Mouse (Mus musculus) left cerebral cortex, postnatal 25 days (tissue): Measurements from ENCODE around the gene Fmo6. TPM values are rescaled to one million over a fixed set of nuclear protein-coding genes. Genes with fewer than 3 reads are reported as not detected.

ENCODE experiments used
- DNase-seq, 2 experiments: peaks; one replicate each; pipeline ENCODE4 v3.0.0; 2022; ENCODE audit warnings: low spot score in 2 of 2, mixed read lengths in 1 of 2
- intact Hi-C: fragments of 180-260 bp; cut with DNase I; formaldehyde crosslinking; loops from one replicate; pipeline ENCODE4 v1.15.1; 2025
- total RNA-seq, 2 experiments: library from RNA; stranded (reverse); gene quantifications; 2 replicates each; pipeline ENCODE4 v1.2.3; 2021

Gene Fmo6
- total RNA-seq, 2 experiments from 2014 or later: not detected

- no peak for DNase-seq
- intact Hi-C loops: no loop called here
These were observed 12.2 kb downstream of the Fmo6 start for GRCm38 (mm10) chr1:162925121-162925520.

GRCm38 (mm10) chr1:162916661-162917060 is 20.7 kb downstream of the Fmo6 start:
- intact Hi-C loops: no loop called here
- DNase-seq: no peak

- intact Hi-C loops: no loop called here
- DNase-seq: no peak
These were observed 22.3 kb downstream of the Fmo6 start for GRCm38 (mm10) chr1:162914932-162915556.

GRCm38 (mm10) chr1:162912085-162912484 is 25.2 kb downstream of the Fmo6 start:
- intact Hi-C loops: no loop called here
- no peak for DNase-seq

GRCm38 (mm10) chr1:162901879-162902278 is 35.4 kb downstream of the Fmo6 start:
- intact Hi-C loops: no loop called here
- DNase-seq: no peak

GRCm38 (mm10) chr1:162897838-162898811 is 39.2 kb downstream of the Fmo6 start, which contains the start of gene Fmo2:
TSS of gene Fmo2 (minus strand) at chr1:162898726.
- intact Hi-C loops: loop anchor here (2.0 kb wide), 1 partner anchor 175 kb away; no protein-coding TSS in a partner anchor
- no peak for DNase-seq

GRCm38 (mm10) chr1:162895900-162896299 is 41.4 kb downstream of the Fmo6 start:
- intact Hi-C loops: loop anchor here (1.0 to 2.0 kb wide), 2 partner anchors 161 to 177 kb away; no protein-coding TSS in a partner anchor

GRCm38 (mm10) chr1:162893014-162893413 is 44.3 kb downstream of the Fmo6 start:
- DNase-seq: no peak
- intact Hi-C loops: no loop called here

More at GRCm38 (mm10) chr1:162895900-162896299, 41.4 kb downstream of the Fmo6 start:
- DNase-seq: peak; percentile 54 to 61

GRCm38 (mm10) chr1:162891980-162892451 is 45.3 kb downstream of the Fmo6 start:
- intact Hi-C loops: no loop called here

GRCm38 (mm10) chr1:162888646-162889045 is 48.7 kb downstream of the Fmo6 start:
- DNase-seq: no peak

More at GRCm38 (mm10) chr1:162891980-162892451, 45.3 kb downstream of the Fmo6 start:
- no peak for DNase-seq

GRCm38 (mm10) chr1:162887644-162888043 is 49.7 kb downstream of the Fmo6 start:
- DNase-seq: no peak
- intact Hi-C loops: no loop called here

More at GRCm38 (mm10) chr1:162888646-162889045, 48.7 kb downstream of the Fmo6 start:
- intact Hi-C loops: no loop called here

- no peak for DNase-seq
- intact Hi-C loops: no loop called here
These were observed 51.0 kb downstream of the Fmo6 start for GRCm38 (mm10) chr1:162886138-162886816.

GRCm38 (mm10) chr1:162882681-162883080 is 54.6 kb downstream of the Fmo6 start:
- DNase-seq: no peak
- intact Hi-C loops: no loop called here

GRCm38 (mm10) chr1:162879595-162880369 is 57.5 kb downstream of the Fmo6 start:
- peak; percentile 31 to 39 for DNase-seq
- intact Hi-C loops: no loop called here

GRCm38 (mm10) chr1:162875091-162875490 is 62.2 kb downstream of the Fmo6 start:
- no peak for DNase-seq
- intact Hi-C loops: no loop called here

GRCm38 (mm10) chr1:162871701-162872311 is 65.5 kb downstream of the Fmo6 start:
- intact Hi-C loops: no loop called here

GRCm38 (mm10) chr1:162870978-162871377 is 66.3 kb downstream of the Fmo6 start:
- DNase-seq: no peak
- intact Hi-C loops: no loop called here

More at GRCm38 (mm10) chr1:162871701-162872311, 65.5 kb downstream of the Fmo6 start:
- DNase-seq: no peak

- no peak for DNase-seq
- intact Hi-C loops: no loop called here
These were observed 69.9 kb downstream of the Fmo6 start for GRCm38 (mm10) chr1:162867396-162867795.
